Comparison of ENCODE assay signal across 21 mouse cellular contexts in the genomic region with DNA sequence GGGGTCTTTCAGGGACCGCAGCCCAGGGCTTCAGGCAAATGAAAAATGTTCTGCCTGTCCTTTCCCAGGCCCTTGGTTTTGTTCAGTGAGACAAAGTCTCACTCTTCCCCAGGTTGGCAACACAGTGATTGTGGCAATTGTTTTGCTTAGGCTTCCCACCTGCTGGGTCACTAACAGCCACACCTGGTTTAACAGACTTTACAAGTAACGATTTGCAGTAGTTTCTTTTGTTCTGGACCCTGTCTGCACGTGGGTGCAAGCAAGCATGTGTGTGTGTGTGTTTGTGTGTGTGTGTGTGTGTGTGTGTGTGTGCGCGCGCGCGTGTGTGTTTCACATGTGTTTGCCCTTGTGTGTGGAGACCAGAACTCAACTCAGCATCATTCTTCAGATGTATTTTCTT.
"Had no signal": no experiment of that assay in that cellular context is flagged by ENCODE, and none has a peak within 500 bp of the region (broad histone marks: within the 10 kb centered on the region; RNA-seq: fewer than 3 reads in every experiment).

No protein-coding gene starts in this region.

- DNase-seq: liver, postnatal 0 days; lung, adult 2 months; lung, postnatal 4 days; midbrain, embryonic 14.5 days; retina, postnatal 1 day; right cerebral cortex, adult 18-20 months; right cerebral cortex, postnatal 25 days; right cerebral cortex, postnatal 4 days; spleen, adult 18-20 months; thymus, adult 18-20 months; thymus, postnatal 14 days; thymus, postnatal 36 days had no signal

- H3K9ac ChIP-seq: liver, embryonic 15.5 days; liver, postnatal 0 days; lung, embryonic 15.5 days; midbrain, embryonic 12.5 days; neural tube, embryonic 13.5 days; neural tube, embryonic 15.5 days had no signal

- H3K27me3 ChIP-seq: lung, embryonic 15.5 days; midbrain, embryonic 12.5 days; neural tube, embryonic 13.5 days; neural tube, embryonic 15.5 days had no signal

- ATAC-seq: liver, postnatal 0 days; lung, postnatal 0 days; midbrain, embryonic 16.5 days had no signal

- H3K4me2 ChIP-seq: liver, embryonic 15.5 days; lung, embryonic 15.5 days; midbrain, embryonic 12.5 days; neural tube, embryonic 13.5 days; neural tube, embryonic 15.5 days had no signal

- H3K4me3 ChIP-seq: liver, embryonic 15.5 days; lung, embryonic 15.5 days; midbrain, embryonic 10.5 days; midbrain, embryonic 12.5 days; myocyte; neural tube, embryonic 13.5 days; neural tube, embryonic 15.5 days had no signal

- H3K4me1 ChIP-seq: liver, embryonic 15.5 days; lung, embryonic 15.5 days; midbrain, embryonic 10.5 days; midbrain, embryonic 12.5 days; neural tube, embryonic 13.5 days; neural tube, embryonic 15.5 days had no signal

- H3K27ac ChIP-seq: liver, embryonic 15.5 days; lung, embryonic 15.5 days; midbrain, embryonic 10.5 days; midbrain, embryonic 12.5 days; neural tube, embryonic 13.5 days; neural tube, embryonic 15.5 days had no signal

- H3K36me3 ChIP-seq: liver, embryonic 15.5 days; lung, embryonic 15.5 days; midbrain, embryonic 10.5 days; midbrain, embryonic 12.5 days; neural tube, embryonic 13.5 days; neural tube, embryonic 15.5 days had no signal
